Mouse (Mus musculus): ENCODE measurements at regions not wholly inside any gene's neighbourhood (a gene's known extent, or its start where the extent isn't known, plus 50 kb on each side); places are given as distances from the start of the nearest gene placed in this dataset.

- TF ChIP-seq USF1 (IDR thresholded peaks at IDR 0.05; ENCODE audit: low read depth), result no peak
- no peak for TF ChIP-seq POLR2A (IDR thresholded peaks at IDR 0.05; ENCODE audit: insufficient read length, low read depth)
Measured at GRCm38 (mm10) chr13:45204856-45205255, 126.4 kb downstream of the Gm9817 start.

All from myocyte (in vitro differentiated cells).